Mouse (Mus musculus): ENCODE measurements at regions not wholly inside any gene's neighbourhood (a gene's known extent, or its start where the extent isn't known, plus 50 kb on each side); places are given as distances from the start of the nearest gene placed in this dataset.

- DNase-seq (ENCODE audit: low spot score in 2 of 2): peak in 1 of 2 experiments; percentile 30
Measured at GRCm38 (mm10) chr2:92544364-92545151, 54.9 kb upstream of the Chst1 start.

- DNase-seq (ENCODE audit: low spot score in 2 of 2): no peak
Measured at GRCm38 (mm10) chr2:92540841-92541240, 58.7 kb upstream of the Chst1 start.

GRCm38 (mm10) chr2:92531996-92532395 is 67.5 kb upstream of the Chst1 start:
- no peak for DNase-seq (ENCODE audit: low spot score in 2 of 2)

DNA sequence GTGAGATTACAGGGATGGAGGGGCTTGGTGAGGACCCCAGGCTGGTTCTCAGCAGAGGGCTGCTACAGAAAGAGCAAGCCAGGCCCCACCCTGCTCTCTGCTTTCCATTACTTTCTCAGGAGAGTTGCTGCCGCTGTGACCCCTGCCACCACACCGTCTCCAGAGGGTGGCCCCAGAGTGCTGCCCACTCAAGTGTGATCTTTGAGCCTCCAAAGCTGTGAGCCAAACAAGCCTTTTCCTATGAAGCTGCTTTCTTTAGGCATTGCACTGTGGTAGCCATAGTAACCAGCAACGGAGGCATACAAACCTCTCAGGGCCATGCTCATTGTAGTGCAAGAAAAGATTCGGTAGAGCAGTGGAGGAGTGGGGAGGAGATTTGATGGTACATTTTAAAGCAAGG is 68.8 kb upstream of the Chst1 start:
- DNase-seq (ENCODE audit: low spot score in 2 of 2): peak in 1 of 2 experiments; percentile 42

DNA sequence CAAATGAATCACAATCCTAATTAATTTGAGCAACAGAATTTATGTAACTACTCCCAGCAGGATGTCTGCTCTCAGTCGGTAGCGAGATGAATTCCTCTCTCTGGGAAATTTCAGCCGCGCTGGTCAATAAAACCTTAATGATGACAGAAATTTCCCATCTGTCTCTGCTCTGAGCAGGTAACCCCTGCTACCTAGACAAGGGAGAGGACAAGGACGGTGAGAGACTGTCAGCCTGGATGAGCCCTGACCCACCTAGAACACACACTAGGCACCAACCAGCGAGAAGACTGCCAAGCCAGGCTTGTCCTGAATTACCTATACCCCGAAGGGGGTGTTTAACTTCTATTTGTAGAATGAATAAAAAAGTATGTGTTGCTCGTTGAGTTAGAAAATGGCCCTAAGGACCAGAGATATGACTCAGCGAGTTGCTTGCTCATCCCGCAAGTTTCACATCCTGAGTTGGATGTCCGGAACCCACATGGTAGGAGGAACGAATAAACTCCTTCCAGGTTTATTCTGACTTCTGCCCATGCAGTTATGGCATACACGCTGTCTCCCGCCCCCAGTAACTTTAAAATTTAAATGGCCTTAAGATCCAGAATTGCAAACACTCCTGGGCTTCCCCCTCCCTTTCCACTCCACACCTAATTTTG is 69.5 kb upstream of the Slc35c1 start:
- DNase-seq (ENCODE audit: low spot score in 2 of 2): peak; percentile 38 to 50

GRCm38 (mm10) chr2:92529071-92529641 is 68.8 kb upstream of the Slc35c1 start:
- peak; percentile 83 to 90 for DNase-seq (ENCODE audit: low spot score in 2 of 2)

DNA sequence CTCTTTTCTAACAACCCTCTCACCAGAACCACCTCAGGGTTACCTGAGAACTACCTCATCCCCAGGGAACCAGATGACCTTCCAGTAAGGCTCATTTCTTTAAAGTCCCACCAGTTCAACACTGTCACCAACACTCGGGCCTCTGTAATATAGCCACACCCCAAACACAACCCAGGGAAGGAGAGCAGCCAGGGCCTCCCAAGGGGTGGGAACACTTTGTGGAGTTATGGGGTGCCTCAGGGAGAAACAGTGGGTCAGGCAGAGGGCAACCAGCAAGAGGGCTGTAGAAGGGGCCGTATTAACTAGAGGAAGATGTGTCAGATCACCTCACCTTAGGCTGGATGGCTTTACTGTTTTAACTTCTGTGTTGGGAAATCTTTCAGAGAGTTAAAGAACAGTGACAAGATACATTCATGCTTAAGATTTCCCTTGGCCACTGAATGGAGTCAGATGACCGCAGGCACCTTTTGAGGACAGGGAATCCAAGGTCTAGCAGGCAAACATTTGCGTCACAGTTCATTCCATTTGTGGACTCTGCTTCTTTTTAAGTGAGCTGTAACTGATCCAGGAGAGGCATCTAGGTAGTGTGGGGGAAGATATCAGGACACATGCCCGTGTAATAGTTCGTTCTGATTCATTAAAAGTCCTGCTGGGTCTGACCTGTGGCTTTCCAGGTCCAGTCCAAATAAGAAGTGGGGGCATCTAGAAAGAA is 67.9 kb upstream of the Slc35c1 start:
- no peak for DNase-seq (ENCODE audit: low spot score in 2 of 2)

DNA sequence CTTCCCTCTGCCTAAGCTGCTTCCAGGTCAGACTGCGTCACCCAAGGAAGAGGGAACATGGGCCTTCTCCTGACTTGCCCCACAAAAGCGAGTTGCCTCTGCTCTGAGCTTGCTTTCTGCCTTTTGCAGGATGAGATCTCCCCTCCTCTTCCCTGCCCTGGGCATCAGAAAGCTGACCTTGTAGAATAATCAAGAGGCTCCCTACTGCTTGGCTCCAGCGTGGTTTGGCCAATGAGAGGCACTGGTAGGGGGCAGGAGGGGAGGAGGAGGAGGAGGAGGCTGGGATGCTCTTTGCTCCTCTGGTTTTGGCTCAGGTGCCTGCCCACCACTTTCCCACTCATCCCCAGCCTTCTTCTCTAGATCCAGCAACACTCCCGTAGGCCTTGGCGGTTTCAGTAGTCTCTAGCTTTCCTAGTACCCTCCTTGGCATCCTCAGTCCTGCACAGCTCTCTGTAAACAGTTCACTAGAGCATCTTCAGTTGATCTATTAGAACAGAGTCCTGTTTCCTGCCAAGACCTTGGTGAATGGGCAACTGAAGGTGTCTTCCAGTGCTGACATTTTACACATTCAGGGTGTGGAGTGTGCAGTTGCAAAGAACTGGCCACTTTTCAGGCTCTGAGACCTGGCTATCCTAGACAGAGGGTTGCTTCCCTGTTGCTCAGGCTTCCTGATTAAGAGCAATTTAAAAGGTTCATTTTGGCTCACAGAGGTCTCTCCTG is 66.5 kb upstream of the Slc35c1 start:
- no peak for DNase-seq (ENCODE audit: low spot score in 2 of 2)

DNA sequence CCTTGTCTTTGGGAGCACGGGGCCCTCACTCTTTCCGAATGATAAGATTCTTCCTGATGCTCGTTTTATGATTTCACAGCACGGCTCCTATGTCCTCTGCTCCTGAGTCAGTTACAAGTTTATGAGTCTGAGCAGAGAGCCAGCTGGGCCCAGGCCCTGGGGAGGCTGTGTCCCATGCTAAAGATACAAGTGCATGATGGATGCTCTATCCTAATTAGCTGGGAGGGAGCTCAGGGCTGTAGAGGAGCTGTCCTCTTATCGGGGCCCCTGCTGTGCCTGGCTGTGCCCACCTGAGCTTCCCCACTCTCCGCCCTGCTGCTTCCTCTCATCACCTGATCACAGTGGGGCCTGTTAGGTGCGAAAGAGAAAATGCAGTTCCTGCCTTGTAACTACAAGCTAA is 65.3 kb upstream of the Slc35c1 start:
- no peak for DNase-seq (ENCODE audit: low spot score in 2 of 2)

DNA sequence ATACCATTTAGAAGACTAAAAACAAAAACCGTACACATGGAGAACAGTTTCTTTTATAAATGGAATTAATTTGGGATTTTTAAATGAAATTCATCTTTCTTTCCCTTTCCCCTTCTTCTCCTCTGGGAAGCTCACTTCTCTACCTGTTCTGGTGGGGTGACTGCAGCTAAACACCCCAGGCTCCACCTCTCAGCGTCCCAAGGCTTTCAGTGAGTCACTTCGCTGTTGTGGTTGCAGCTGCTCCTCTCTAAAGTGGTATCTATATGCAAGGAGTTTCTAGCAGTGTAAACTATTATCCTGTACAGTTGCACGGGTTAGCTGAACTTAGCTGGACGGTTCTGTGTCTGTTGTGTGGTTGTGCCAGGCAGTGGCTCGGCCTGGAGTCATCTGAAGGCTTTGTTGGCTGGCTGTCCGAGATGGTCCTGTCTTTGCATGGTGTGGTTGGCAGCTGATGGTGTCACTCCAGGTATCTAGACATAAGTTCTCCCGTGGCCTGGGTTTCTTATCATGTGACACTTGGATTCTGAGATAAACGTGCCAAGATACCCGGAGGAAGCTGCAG is 64.8 kb upstream of the Slc35c1 start:
- DNase-seq (ENCODE audit: low spot score in 2 of 2): no peak

GRCm38 (mm10) chr2:92524346-92524905 is 64.1 kb upstream of the Slc35c1 start:
- no peak for DNase-seq (ENCODE audit: low spot score in 2 of 2)

- no peak for DNase-seq (ENCODE audit: low spot score in 2 of 2)
Measured at GRCm38 (mm10) chr2:92523321-92523895, 63.1 kb upstream of the Slc35c1 start.

DNA sequence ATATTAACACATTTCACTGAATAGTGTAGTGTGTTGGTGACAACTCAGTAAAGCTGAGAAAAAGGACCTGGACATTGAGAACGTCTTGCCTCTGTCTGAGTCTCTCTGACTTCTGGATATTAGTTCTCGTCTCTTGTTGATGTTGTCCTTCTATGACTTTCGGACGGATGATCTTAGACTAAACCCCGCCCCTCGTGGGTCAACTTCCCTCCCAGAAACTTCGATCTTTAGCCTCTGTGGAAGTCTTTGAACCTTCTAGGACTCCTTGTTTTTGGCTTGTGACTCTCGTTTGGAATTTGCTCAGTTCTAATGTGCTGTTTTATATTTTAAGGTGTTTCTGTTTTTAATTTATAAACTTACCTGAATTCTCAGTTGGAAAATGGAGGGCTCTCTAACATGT is 61.2 kb upstream of the Slc35c1 start:
- no peak for DNase-seq (ENCODE audit: low spot score in 2 of 2)

GRCm38 (mm10) chr2:92519396-92519795 is 59.1 kb upstream of the Slc35c1 start:
- DNase-seq (ENCODE audit: low spot score in 2 of 2): no peak

- DNase-seq (ENCODE audit: low spot score in 2 of 2): no peak
Measured at GRCm38 (mm10) chr2:92518891-92519290, 58.6 kb upstream of the Slc35c1 start.

DNA sequence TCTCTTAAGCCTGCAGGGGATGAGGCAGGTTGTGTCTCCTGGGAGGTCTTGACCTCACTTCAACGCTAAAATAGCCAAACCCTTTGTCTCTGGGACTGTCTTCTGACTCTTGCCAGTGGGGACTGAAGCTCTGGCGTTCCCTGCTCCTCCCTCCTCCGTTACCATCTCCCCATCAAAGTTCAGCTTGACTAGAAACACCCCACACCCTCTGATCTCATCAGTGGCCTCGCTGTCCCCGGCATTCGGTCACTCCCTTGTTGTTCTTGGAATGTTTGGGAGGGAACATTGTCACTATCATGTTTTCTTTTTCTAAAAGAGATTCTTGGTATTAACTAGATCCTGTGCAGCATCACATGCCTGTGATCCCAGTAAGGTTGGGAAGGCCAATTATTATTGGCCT is 54.6 kb upstream of the Slc35c1 start:
- DNase-seq (ENCODE audit: low spot score in 2 of 2): no peak

DNA sequence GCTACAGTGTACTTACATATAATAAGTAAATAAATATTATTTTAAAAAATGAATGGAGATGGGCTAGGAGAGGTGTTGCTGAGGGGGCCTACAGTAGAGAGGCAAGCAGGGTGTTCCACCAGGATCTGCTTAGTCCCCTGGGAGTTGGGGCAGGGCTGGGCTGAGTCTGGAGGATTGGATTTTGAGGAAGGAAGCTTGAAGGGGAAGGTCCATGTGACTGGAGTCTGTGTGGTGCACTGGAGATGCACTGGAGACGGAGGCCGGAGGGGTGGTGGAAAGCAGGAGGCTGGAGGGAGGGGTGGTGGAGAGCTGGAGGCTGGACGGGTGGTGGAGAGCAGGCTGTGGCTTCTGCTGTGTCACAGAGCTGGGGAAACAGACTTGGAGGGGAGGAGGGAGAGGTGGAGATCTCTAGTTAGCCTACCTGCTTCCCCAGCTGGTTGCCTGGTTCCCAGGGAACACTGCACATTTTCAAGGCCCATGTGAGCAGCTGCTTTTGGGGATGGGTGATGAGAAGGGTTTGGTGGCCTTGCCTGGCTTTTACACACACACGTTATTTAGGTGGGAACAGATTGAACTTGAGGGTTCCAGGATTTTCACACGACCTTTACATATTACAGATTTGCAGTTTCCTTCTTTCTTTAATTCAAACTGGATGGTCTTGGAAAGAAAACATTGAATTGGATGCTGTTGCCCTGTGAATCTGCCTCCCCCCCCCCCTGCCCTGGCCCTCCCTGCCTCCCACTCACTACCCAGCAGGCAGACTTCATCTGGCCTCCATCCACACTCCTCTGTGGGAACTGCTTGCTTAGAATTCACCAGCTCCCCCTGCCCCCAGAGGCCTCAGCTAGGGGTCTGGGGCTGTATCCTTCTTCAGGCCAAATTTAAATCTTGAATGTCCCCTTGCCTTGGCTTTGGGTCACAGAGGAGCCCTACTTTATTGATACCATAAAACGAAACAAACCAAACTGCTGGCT is 51.7 kb upstream of the Slc35c1 start:
- DNase-seq (ENCODE audit: low spot score in 2 of 2): peak in 1 of 2 experiments; percentile 39
